Mouse (Mus musculus): ENCODE data around the gene Magoh.

GRCm38 (mm10) chr4:107904252-107904651, 24.7 kb downstream of the Magoh start:
- TF ChIP-seq CEBPB (IDR thresholded peaks at IDR 0.05; ENCODE audit: insufficient read depth, poor library complexity, severe bottlenecking) (no peak), MYOG (IDR thresholded peaks at IDR 0.05; ENCODE audit: control insufficient read depth in 1 of 3, insufficient read depth in 1 of 3, insufficient read length in 2 of 3, low read depth in 2 of 3) (no peak), POLR2A (IDR thresholded peaks at IDR 0.05; ENCODE audit: insufficient read length, low read depth) (no peak), MAX (IDR thresholded peaks at IDR 0.05; ENCODE audit: low read depth) (no peak), TCF12 (IDR thresholded peaks at IDR 0.05; ENCODE audit: insufficient read depth, poor library complexity, severe bottlenecking) (no peak), USF1 (IDR thresholded peaks at IDR 0.05; ENCODE audit: low read depth) (no peak), E2F4 (IDR thresholded peaks at IDR 0.05; ENCODE audit: insufficient read depth) (no peak)

Measured in myocyte (in vitro differentiated cells).